Mouse (Mus musculus) lung, postnatal 0 days (tissue): ENCODE results near the gene Hps3.

Source experiments
- CTCF ChIP-seq: IDR thresholded peaks from 2 replicates; pipeline ENCODE4 v1.5.1; 2016; ENCODE audit warnings: antibody characterized with exemption, mild to moderate bottlenecking
- EP300 ChIP-seq: IDR thresholded peaks from 2 replicates; pipeline ENCODE4 v1.6.1; 2016; ENCODE audit warnings: antibody characterized with exemption, mild to moderate bottlenecking, control low read depth

DNA sequence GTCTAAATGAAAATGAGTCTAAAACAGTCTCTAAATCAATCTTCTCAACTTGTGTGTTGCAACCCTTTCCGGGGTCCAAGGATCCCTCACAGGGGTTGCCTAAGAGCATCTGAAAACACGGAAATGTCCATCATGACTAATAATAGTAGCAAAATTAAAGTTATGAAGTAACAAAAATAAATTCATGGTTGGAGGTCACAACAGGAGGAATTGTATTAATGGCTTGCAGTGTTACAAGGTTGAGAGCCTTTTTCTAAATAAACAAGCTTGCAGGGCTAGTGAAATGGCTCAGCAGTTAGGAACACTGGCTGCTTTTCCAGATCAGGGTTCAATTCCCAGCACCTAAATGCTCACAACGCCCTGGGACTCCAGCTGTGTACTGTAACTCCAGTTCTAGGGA is 45.1 kb downstream of the Hps3 start:
- TF ChIP-seq CTCF (no peak), EP300 (no peak)
